Mouse (Mus musculus): ENCODE measurements around the gene Rap2a. TPM values are rescaled to one million over a fixed set of nuclear protein-coding genes. Genes with fewer than 3 reads are reported as not detected.

Gene Rap2a
- total and polyA plus RNA-seq, 2 experiments from 2014 or later = 8.3 to 15.2 TPM

DNA sequence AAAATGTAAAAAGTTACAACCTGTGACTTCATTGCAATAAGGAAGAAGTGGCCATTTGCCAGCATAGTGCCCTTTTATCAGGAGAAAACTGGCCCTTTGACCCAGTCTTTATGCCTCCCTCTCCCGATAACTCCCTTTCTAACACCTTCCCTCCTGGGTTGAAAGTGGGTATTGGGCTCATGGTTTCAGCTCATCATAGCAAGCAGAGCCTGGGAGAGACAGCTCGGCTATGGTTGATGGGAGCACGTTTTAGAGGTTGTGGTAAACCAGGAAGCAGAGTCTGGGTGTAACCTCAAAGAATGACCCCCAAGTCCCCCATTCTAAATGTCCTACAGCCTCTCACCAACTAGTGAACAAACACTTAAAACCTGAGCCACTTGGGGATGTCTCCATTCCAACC, 64.7 kb downstream of the Rap2a start:
- ATAC-seq (ENCODE audit: insufficient read depth, low read depth) = no peak

DNA sequence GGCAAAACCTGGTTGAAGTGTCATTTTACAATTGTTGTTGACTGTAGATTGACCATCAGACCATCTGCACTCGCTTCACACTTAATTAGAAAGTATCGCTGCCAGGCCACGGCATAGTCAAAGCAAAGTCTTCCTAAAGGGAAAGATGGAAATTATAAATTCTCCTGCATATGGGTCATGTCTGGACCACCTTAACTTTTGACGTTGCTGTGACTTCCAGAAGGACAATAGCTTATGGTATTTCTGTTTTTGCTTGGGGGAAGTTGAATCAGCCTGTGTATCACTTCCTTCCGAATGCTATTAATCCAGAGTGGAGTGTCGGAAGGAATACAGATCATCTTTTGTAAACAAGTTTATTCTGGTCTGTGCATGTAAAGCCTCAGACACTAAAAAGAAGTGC, 65.6 kb downstream of the Rap2a start:
- no peaks in the 10 kb centered on the region for H3K4me1 ChIP-seq (ENCODE audit: control insufficient read depth, insufficient read depth)
- TF ChIP-seq CTCF (IDR thresholded peaks at IDR 0.05; ENCODE audit: low read depth) (no peak), EP300 (IDR thresholded peaks at IDR 0.05; ENCODE audit: low read depth) (no peak; the same call in 1 of the 2 replicates)
- no peak overlapping the region for H3K4me2 ChIP-seq (ENCODE audit: low read depth, low read length)
- no peak overlapping the region for H3K4me3 ChIP-seq (ENCODE audit: low read depth, low read length)
- DNase-seq (ENCODE audit: low spot score) = no peak
- ATAC-seq (ENCODE audit: insufficient read depth, low read depth) = no peak
- H3K36me3 ChIP-seq (replicated peaks; ENCODE audit: control insufficient read depth, insufficient read depth, low read length) = no peaks in the 10 kb centered on the region
- H3K9ac ChIP-seq (replicated peaks; ENCODE audit: low read depth, low read length) = no peak overlapping the region
- H3K9me3 ChIP-seq (replicated peaks; ENCODE audit: control insufficient read depth, low read length) = no peaks in the 10 kb centered on the region
- WGBS = 63% methylated on average over 6 of the region's 6 CpGs
- no peak overlapping the region for H3K27ac ChIP-seq (ENCODE audit: low read depth)
- no peaks in the 10 kb centered on the region for H3K27me3 ChIP-seq (ENCODE audit: control insufficient read depth, insufficient read depth, low read length)

More for the DNA sequence above, 64.7 kb downstream of the Rap2a start:
- DNase-seq (ENCODE audit: low spot score) = no peak
- Histone ChIP-seq H3K9me3 (replicated peaks; ENCODE audit: control insufficient read depth, low read length) (no peaks in the 10 kb centered on the region), H3K36me3 (replicated peaks; ENCODE audit: control insufficient read depth, insufficient read depth, low read length) (no peaks in the 10 kb centered on the region), H3K4me3 (ENCODE audit: low read depth, low read length) (no peak overlapping the region), H3K27me3 (ENCODE audit: control insufficient read depth, insufficient read depth, low read length) (no peaks in the 10 kb centered on the region), H3K27ac (ENCODE audit: low read depth) (no peak overlapping the region), H3K4me1 (ENCODE audit: control insufficient read depth, insufficient read depth) (0 out of 2 replicates have a peak, but pooled peaks cover 5% of the 10 kb centered on the region), H3K4me2 (ENCODE audit: low read depth, low read length) (no peak overlapping the region), H3K9ac (replicated peaks; ENCODE audit: low read depth, low read length) (no peak overlapping the region)
- TF ChIP-seq CTCF (IDR thresholded peaks at IDR 0.05; ENCODE audit: low read depth) (no peak), EP300 (IDR thresholded peaks at IDR 0.05; ENCODE audit: low read depth) (no peak)
- whole genome bisulfite sequencing = 67% methylated on average over 3 of the region's 3 CpGs

- Histone ChIP-seq H3K4me3 (ENCODE audit: low read depth, low read length) (no peak overlapping the region), H3K9me3 (replicated peaks; ENCODE audit: control insufficient read depth, low read length) (no peaks in the 10 kb centered on the region), H3K36me3 (replicated peaks; ENCODE audit: control insufficient read depth, insufficient read depth, low read length) (no peaks in the 10 kb centered on the region), H3K27ac (ENCODE audit: low read depth) (peak overlapping the region; percentile 37), H3K9ac (replicated peaks; ENCODE audit: low read depth, low read length) (no peak overlapping the region), H3K27me3 (ENCODE audit: control insufficient read depth, insufficient read depth, low read length) (no peaks in the 10 kb centered on the region), H3K4me1 (ENCODE audit: control insufficient read depth, insufficient read depth) (no peaks in the 10 kb centered on the region), H3K4me2 (ENCODE audit: low read depth, low read length) (peak overlapping the region; percentile 6; the same call in 1 of the 2 replicates)
- TF ChIP-seq EP300 (IDR thresholded peaks at IDR 0.05; ENCODE audit: low read depth) (no peak), CTCF (IDR thresholded peaks at IDR 0.05; ENCODE audit: low read depth) (no peak)
- ATAC-seq (ENCODE audit: insufficient read depth, low read depth) = no peak
- no peak for DNase-seq (ENCODE audit: low spot score)
- WGBS = 60% methylated on average over 6 of the region's 6 CpGs
Observed at GRCm38 (mm10) chr14:120544495-120544894, 66.3 kb downstream of the Rap2a start.

- Histone ChIP-seq H3K27ac (ENCODE audit: low read depth) (peak overlapping the region; percentile 37), H3K4me2 (ENCODE audit: low read depth, low read length) (peak overlapping the region; percentile 6; the same call in 1 of the 2 replicates), H3K4me3 (ENCODE audit: low read depth, low read length) (no peak overlapping the region), H3K9me3 (replicated peaks; ENCODE audit: control insufficient read depth, low read length) (no peaks in the 10 kb centered on the region), H3K36me3 (replicated peaks; ENCODE audit: control insufficient read depth, insufficient read depth, low read length) (no peaks in the 10 kb centered on the region), H3K27me3 (ENCODE audit: control insufficient read depth, insufficient read depth, low read length) (no peaks in the 10 kb centered on the region), H3K9ac (replicated peaks; ENCODE audit: low read depth, low read length) (no peak overlapping the region), H3K4me1 (ENCODE audit: control insufficient read depth, insufficient read depth) (no peaks in the 10 kb centered on the region)
- ATAC-seq (ENCODE audit: insufficient read depth, low read depth) (no peak), DNase-seq (ENCODE audit: low spot score) (no peak)
- WGBS = 50% methylated on average over 2 of the region's 2 CpGs
- TF ChIP-seq CTCF (IDR thresholded peaks at IDR 0.05; ENCODE audit: low read depth) (no peak), EP300 (IDR thresholded peaks at IDR 0.05; ENCODE audit: low read depth) (no peak)
Observed at GRCm38 (mm10) chr14:120544946-120545345, 66.7 kb downstream of the Rap2a start.

Other genes starting within 250 kb of the Rap2a start
- gene Mbnl2, start 202.8 kb upstream of the Rap2a start, total RNA-seq (2014; rRNA removed; ENCODE audit: low replicate concordance) = 288 and 337 TPM in 2 replicates
- 136 and 137 TPM in 2 replicates for gene Mbnl2, start 202.8 kb upstream of the Rap2a start, polyA plus RNA-seq (2015; fragmentation: Nextera tagmentation; extraction: Ambion mirVana)

Measured in heart, postnatal 0 days (tissue).